Mouse (Mus musculus) liver, embryonic 16.5 days (tissue): Measurements from ENCODE around the gene Adgrl1. TPM values are rescaled to one million over a fixed set of nuclear protein-coding genes. Genes with fewer than 3 reads are reported as not detected.
"Not testable (repeated sequence)": the region's sequence is repeated elsewhere in the genome, so short reads cannot be mapped to it uniquely, and the experiment has no call there.

Source experiments
- ATAC-seq: fragments of 200-750 bp; cut with Nextera tagmentation; 2 replicates; pipeline ENCODE4 v1.8.0; 2017; ENCODE audit warnings: low read depth, mild to moderate bottlenecking, moderate number of reproducible peaks, moderate library complexity
- H3K27ac ChIP-seq: fragments of 300-500 bp; sonication (generic); 2 replicates; pipeline ENCODE4 v1.5.1; 2014; ENCODE audit warnings: mild to moderate bottlenecking, low read length
- H3K27me3 ChIP-seq: fragments of 300-500 bp; sonication (generic); 2 replicates; pipeline ENCODE4 v1.6.1; 2014; ENCODE audit warnings: low read depth, low read length, mixed read lengths; ENCODE audit not compliant: control insufficient read depth, insufficient read depth
- H3K36me3 ChIP-seq: fragments of 300-500 bp; sonication (generic); 2 replicates; pipeline ENCODE4 v1.6.1; 2014; ENCODE audit warnings: mild to moderate bottlenecking; ENCODE audit not compliant: control insufficient read depth, insufficient read depth
- H3K4me1 ChIP-seq: fragments of 300-500 bp; sonication (generic); 2 replicates; pipeline ENCODE4 v1.6.1; 2014; ENCODE audit warnings: low read depth, low read length, mixed read lengths; ENCODE audit not compliant: control insufficient read depth
- H3K4me2 ChIP-seq: fragments of 300-500 bp; sonication (generic); 2 replicates; pipeline ENCODE4 v1.6.1; 2014; ENCODE audit warnings: low read depth, low read length, mixed read lengths
- H3K4me3 ChIP-seq: fragments of 300-500 bp; sonication (generic); 2 replicates; pipeline ENCODE4 v1.5.1; 2014; ENCODE audit warnings: low read depth, mild to moderate bottlenecking, low read length
- H3K9ac ChIP-seq: fragments of 300-500 bp; sonication (generic); 2 replicates; pipeline ENCODE4 v1.6.1; 2014; ENCODE audit warnings: low read depth, low read length
- H3K9me3 ChIP-seq: fragments of 300-500 bp; sonication (generic); replicated peaks from 2 replicates; pipeline ENCODE4 v1.6.1; 2016; ENCODE audit warnings: low read length; ENCODE audit not compliant: control insufficient read depth
- WGBS: fragments of 180-500 bp; shearing (Covaris S2); extraction: QIAGEN DNeasy Blood & Tissue Kit; methylation state at CpG from one replicate; pipeline ENCODE4 v1.1.7; 2014; ENCODE audit not compliant: insufficient replicate concordance; 5-methylcytosine and 5-hydroxymethylcytosine counted together
- microRNA-seq: library from miRNA; unstranded; fragments of <30 nt; microRNA quantifications from one replicate; pipeline ENCODE4, GENCODE M21; 2016
- polyA plus RNA-seq: library from polyadenylated mRNA; unstranded; fragments of >200 nt; fragmentation: Nextera tagmentation; extraction: Ambion mirVana; gene quantifications from 2 replicates; pipeline ENCODE4 v1.2.1, GENCODE M21; 2015

Adgrl1 gene
- polyA plus RNA-seq, 1 experiment from 2014 or later = 1.2 TPM

DNA sequence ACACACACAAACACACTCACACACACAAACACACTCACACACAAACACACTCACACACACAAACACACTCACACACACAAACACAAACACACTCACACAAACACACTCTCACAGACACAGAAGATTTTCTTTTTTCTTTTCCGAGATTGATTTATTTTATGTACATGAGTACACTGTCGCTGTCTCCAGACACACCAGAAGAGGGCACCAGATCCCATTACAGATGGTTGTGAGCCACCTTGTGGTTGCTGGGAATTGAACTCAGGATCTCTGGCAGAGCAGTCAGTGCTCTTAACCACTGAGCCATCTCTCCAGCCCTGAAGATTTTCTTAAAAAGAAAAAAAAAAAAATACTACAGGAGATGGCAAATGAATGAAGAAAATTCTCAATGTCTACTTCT is 83.3 kb downstream of the Adgrl1 start:
- WGBS = 85% methylated on average over 2 of the region's 2 CpGs
- not testable (repeated sequence) for H3K4me3 ChIP-seq, H3K4me2 ChIP-seq, H3K4me1 ChIP-seq, H3K27me3 ChIP-seq, H3K9me3 ChIP-seq, H3K27ac ChIP-seq, H3K9ac ChIP-seq, ATAC-seq
- peaks cover 22% of the 10 kb centered on the region for H3K36me3 ChIP-seq

DNA sequence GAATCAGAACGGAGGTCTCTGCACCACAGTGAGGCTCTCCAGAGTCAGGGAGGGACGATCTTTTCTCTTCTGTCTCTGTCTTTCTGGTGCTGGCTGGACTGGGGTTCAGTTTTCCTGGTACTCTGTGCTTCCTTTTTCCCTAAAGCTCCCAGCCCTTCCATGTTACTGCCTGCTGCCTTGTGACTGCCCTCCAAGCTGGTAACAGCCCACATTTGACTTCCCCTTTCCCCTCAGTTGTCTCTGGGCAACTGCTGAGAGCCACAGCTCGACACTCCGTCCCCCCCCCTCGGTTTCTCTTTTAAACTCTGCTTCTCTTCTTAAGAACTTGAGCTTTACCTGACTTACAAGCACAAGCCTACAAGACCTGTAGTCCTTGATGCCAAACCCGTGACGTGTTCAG is 89.3 kb downstream of the Adgrl1 start:
- Histone ChIP-seq H3K4me3 (no peak overlapping the region), H3K27ac (no peak overlapping the region), H3K36me3 (peaks cover 18% of the 10 kb centered on the region), H3K9me3 (no peaks in the 10 kb centered on the region), H3K4me2 (no peak overlapping the region), H3K9ac (no peak overlapping the region), H3K27me3 (no peaks in the 10 kb centered on the region), H3K4me1 (peaks cover 26% of the 10 kb centered on the region)
- ATAC-seq = no peak
- WGBS = 44% methylated on average over 7 of the region's 7 CpGs

DNA sequence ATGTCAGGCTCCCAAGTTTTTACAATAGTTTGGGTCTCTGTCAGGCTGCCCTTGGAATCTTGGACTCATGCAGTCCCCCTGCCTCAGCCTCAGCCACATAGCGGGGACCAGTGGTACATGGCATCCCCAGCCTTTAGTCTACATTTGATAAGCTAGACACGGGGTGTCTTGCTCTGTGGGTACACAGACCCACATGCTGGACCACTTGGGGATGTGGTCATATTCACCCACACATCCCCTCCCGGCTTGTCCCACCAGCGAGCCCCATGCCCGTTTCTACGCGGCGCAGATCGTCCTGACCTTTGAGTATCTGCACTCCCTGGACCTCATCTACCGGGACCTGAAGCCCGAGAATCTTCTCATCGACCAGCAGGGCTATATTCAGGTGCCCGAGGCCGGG is 90.3 kb downstream of the Adgrl1 start:
- WGBS = 86% methylated on average over 14 of the region's 14 CpGs
- no peak overlapping the region for H3K27ac ChIP-seq
- no peak overlapping the region for H3K4me3 ChIP-seq
- no peak for ATAC-seq
- no peaks in the 10 kb centered on the region for H3K27me3 ChIP-seq
- peaks cover 28% of the 10 kb centered on the region for H3K4me1 ChIP-seq
- H3K4me2 ChIP-seq = no peak overlapping the region
- H3K36me3 ChIP-seq = peaks cover 18% of the 10 kb centered on the region
- H3K9me3 ChIP-seq = no peaks in the 10 kb centered on the region
- H3K9ac ChIP-seq = no peak overlapping the region

Small RNAs within 50 kb of the gene (microRNA-seq; reads per million reads assigned to microRNA genes)
- gene Gm44330 (not detected), gene Gm44450 (not detected)

Other genes starting within 250 kb of the Adgrl1 start
- gene Gipc1, start 247.4 kb upstream of the Adgrl1 start, polyA plus RNA-seq = 47.0 and 48.6 TPM in 2 replicates
- gene Ptger1, start 233.4 kb upstream of the Adgrl1 start, polyA plus RNA-seq = 0.12 and 0.53 TPM in 2 replicates
- 9.6 and 9.8 TPM in 2 replicates for gene Pkn1, start 200.9 kb upstream of the Adgrl1 start, polyA plus RNA-seq
- 149 and 167 TPM in 2 replicates for gene Ddx39, start 184.9 kb upstream of the Adgrl1 start, polyA plus RNA-seq
- gene Adgre5, start 158.8 kb upstream of the Adgrl1 start, polyA plus RNA-seq = 16.2 and 18.3 TPM in 2 replicates
- 0.41 and 0.43 TPM in 2 replicates for gene Gm10644, start 55.1 kb downstream of the Adgrl1 start, polyA plus RNA-seq
- gene Asf1b, start 55.4 kb downstream of the Adgrl1 start, polyA plus RNA-seq = 108 and 110 TPM in 2 replicates
- 29.8 and 39.9 TPM in 2 replicates for gene Prkaca, start 72.9 kb downstream of the Adgrl1 start, polyA plus RNA-seq
- gene Samd1, start 97.6 kb downstream of the Adgrl1 start, polyA plus RNA-seq = 3.6 and 3.9 TPM in 2 replicates
- 0.56 and 0.58 TPM in 2 replicates for gene 1700067K01Rik, start 101.4 kb downstream of the Adgrl1 start, polyA plus RNA-seq
- 0.13 TPM in 1 of 2 replicates, not detected in the other for gene 2210011C24Rik, start 112.1 kb downstream of the Adgrl1 start, polyA plus RNA-seq
- gene Palm3, start 121.4 kb downstream of the Adgrl1 start, polyA plus RNA-seq = 0.15 TPM in 1 of 2 replicates, not detected in the other
- gene Il27ra, start 142.5 kb downstream of the Adgrl1 start, polyA plus RNA-seq = 0.87 and 1.0 TPM in 2 replicates
- 0.15 TPM in 1 of 2 replicates, not detected in the other for gene Rln3, start 144.9 kb downstream of the Adgrl1 start, polyA plus RNA-seq
- 0.08 and 0.32 TPM in 2 replicates for gene Gm10643, start 165.0 kb downstream of the Adgrl1 start, polyA plus RNA-seq
- 2.0 and 2.7 TPM in 2 replicates for gene Rfx1, start 166.7 kb downstream of the Adgrl1 start, polyA plus RNA-seq
- gene Dcaf15, start 204.7 kb downstream of the Adgrl1 start, polyA plus RNA-seq = 2.4 and 3.0 TPM in 2 replicates
- 0.04 TPM in 1 of 2 replicates, not detected in the other for gene Podnl1, start 225.9 kb downstream of the Adgrl1 start, polyA plus RNA-seq
- 5.3 and 5.8 TPM in 2 replicates for gene Cc2d1a, start 247.8 kb downstream of the Adgrl1 start, polyA plus RNA-seq
- 0.26 and 0.28 TPM in 2 replicates for gene 4930432K21Rik, start 247.9 kb downstream of the Adgrl1 start, polyA plus RNA-seq